10 mouse cellular contexts compared by ENCODE assay signal in genomic region chr8:61275463-61276356, GRCm38 (mm10). TPM values are rescaled to one million over a fixed set of nuclear protein-coding genes. Genes with fewer than 3 reads are reported as not detected.
DNase-seq lines count a peak whose midpoint lies in the region; ATAC-seq lines count a peak whose summit lies in the region.
"Had no signal": no experiment of that assay in that cellular context is flagged by ENCODE, and none has a peak within 500 bp of the region (broad histone marks: within the 10 kb centered on the region; RNA-seq: fewer than 3 reads in every experiment).

No protein-coding gene starts in this region.

- H3K4me1 ChIP-seq in heart, embryonic 13.5 days, result peaks cover 54% of the 10 kb centered on the region
- H3K4me1 ChIP-seq in embryonic facial prominence, embryonic 10.5 days, result peaks cover 67% of the 10 kb centered on the region

- H3K9ac ChIP-seq in heart, embryonic 13.5 days, result no peak overlapping the region

- no peak overlapping the region for H3K4me3 ChIP-seq in heart, embryonic 13.5 days
- no peak overlapping the region for H3K4me3 ChIP-seq in embryonic facial prominence, embryonic 10.5 days
- H3K4me3 ChIP-seq: megakaryocyte, embryonic 14.5 days had no signal

- H3K36me3 ChIP-seq in heart, embryonic 13.5 days, result 0 out of 2 replicates have a peak, but pooled peaks cover 4% of the 10 kb centered on the region
- peaks cover 22% of the 10 kb centered on the region for H3K36me3 ChIP-seq in embryonic facial prominence, embryonic 10.5 days (replicated peaks)

- 53% methylated on average over 11 of the region's 11 CpGs for WGBS in heart, embryonic 13.5 days
- 83% methylated on average over 11 of the region's 11 CpGs for WGBS in embryonic facial prominence, embryonic 10.5 days

- no peak for ATAC-seq in heart, embryonic 13.5 days (ENCODE audit: extremely low read depth, insufficient number of reproducible peaks, low FRiP score, low TSS enrichment)

- no peak for DNase-seq in heart, adult 18-20 months
- DNase-seq in 3134 (ENCODE audit: extremely low read depth, insufficient read length, low spot score), result peak; percentile 15
- no peak for DNase-seq in embryonic facial prominence, embryonic 10.5 days (ENCODE audit: low spot score)
- peak; percentile 66 for DNase-seq in kidney, postnatal 14 days
- DNase-seq in cerebellum, adult 9-11 months, result no peak
- DNase-seq in thymus, postnatal 4 days, result no peak
- DNase-seq in adrenal gland, postnatal 25 days, result no peak
- DNase-seq: gastrocnemius, postnatal 10 days had no signal

- H3K4me2 ChIP-seq in heart, embryonic 13.5 days, result peak overlapping the region; percentile 24

- peak overlapping the region; percentile 78 for H3K27ac ChIP-seq in heart, embryonic 13.5 days (replicated peaks)
- H3K27ac ChIP-seq in embryonic facial prominence, embryonic 10.5 days (replicated peaks), result peak overlapping the region; percentile 70; the same call in 1 of the 2 replicates

- peaks cover 8% of the 10 kb centered on the region; the same call in 1 of the 2 replicates for H3K27me3 ChIP-seq in heart, embryonic 13.5 days (replicated peaks)
- H3K27me3 ChIP-seq in embryonic facial prominence, embryonic 10.5 days (replicated peaks; ENCODE audit: low read depth, poor library complexity, severe bottlenecking), result no peaks in the 10 kb centered on the region
- H3K27me3 ChIP-seq: megakaryocyte, embryonic 14.5 days had no signal

- no peaks in the 10 kb centered on the region for H3K9me3 ChIP-seq in heart, embryonic 13.5 days
- no peaks in the 10 kb centered on the region for H3K9me3 ChIP-seq in embryonic facial prominence, embryonic 10.5 days

RNA-seq across cellular contexts. Expression of gene Sh3rf1, which starts 52.0 kb away (rescaled TPM):
- polyA plus RNA-seq in heart, embryonic 13.5 days (2015; fragmentation: Nextera tagmentation; extraction: Ambion mirVana), result 4.8 and 5.3 TPM in 2 replicates
- 1 to 10 TPM; 4.7 to 5.0 TPM for total RNA-seq in heart, adult 18-20 months (2021)
- polyA plus RNA-seq in embryonic facial prominence, embryonic 10.5 days (2016; fragmentation: Nextera tagmentation; extraction: Ambion mirVana), result 17.0 and 17.4 TPM in 2 replicates
- total RNA-seq in adrenal gland, postnatal 25 days (2021), result 10.6 and 13.0 TPM in 2 replicates

Comparison
In these comparisons a context has a peak if more than half of its experiments do, and no peak if none do; other contexts are left out.
1. DNase-seq: peak in 3134 (single experiment) and kidney, postnatal 14 days (single experiment); none in heart, adult 18-20 months (0 of 2), embryonic facial prominence, embryonic 10.5 days (single experiment), cerebellum, adult 9-11 months (single experiment), thymus, postnatal 4 days (single experiment) and adrenal gland, postnatal 25 days (single experiment).